Mouse (Mus musculus) 416B (cell line): ENCODE data around the gene Actc1.
A peak's percentile ranks its signal among the peaks of the same experiment; 100 is the strongest.

ENCODE experiments used
- DNase-seq: peaks from one replicate; pipeline ENCODE4 v3.0.0; 2011; ENCODE audit warnings: low read depth

Actc1 gene

GRCm38 (mm10) chr2:114050150-114050549, 3.2 kb downstream of the Actc1 start:
- no peak for DNase-seq

GRCm38 (mm10) chr2:114049372-114049771, 4.0 kb downstream of the Actc1 start:
- DNase-seq, result no peak

- no peak for DNase-seq
These were observed 5.3 kb downstream of the Actc1 start for GRCm38 (mm10) chr2:114047960-114048611.

GRCm38 (mm10) chr2:114046151-114046664, 7.1 kb downstream of the Actc1 start:
- no peak for DNase-seq

GRCm38 (mm10) chr2:114037926-114038325, 15.4 kb downstream of the Actc1 start:
- no peak for DNase-seq

- no peak for DNase-seq
These were observed 21.1 kb downstream of the Actc1 start for GRCm38 (mm10) chr2:114032259-114032658.

- DNase-seq, result no peak
These were observed 30.0 kb downstream of the Actc1 start for GRCm38 (mm10) chr2:114023383-114023782.

GRCm38 (mm10) chr2:114020210-114020563, 33.2 kb downstream of the Actc1 start:
- no peak for DNase-seq

GRCm38 (mm10) chr2:114019474-114020209, 33.7 kb downstream of the Actc1 start:
- DNase-seq, result no peak

GRCm38 (mm10) chr2:114018136-114018535, 35.2 kb downstream of the Actc1 start:
- no peak for DNase-seq

GRCm38 (mm10) chr2:114014839-114015238, 38.5 kb downstream of the Actc1 start:
- no peak for DNase-seq

- no peak for DNase-seq
These were observed 39.5 kb downstream of the Actc1 start for GRCm38 (mm10) chr2:114013846-114014245.

- no peak for DNase-seq
These were observed 40.0 kb downstream of the Actc1 start, which contains the start of gene Gjd2 for GRCm38 (mm10) chr2:114013295-114013771. Gene Gjd2, minus strand, starts transcription at chr2:114013619.

GRCm38 (mm10) chr2:114012749-114013211, 40.6 kb downstream of the Actc1 start:
- no peak for DNase-seq

GRCm38 (mm10) chr2:114011838-114012237, 41.5 kb downstream of the Actc1 start:
- DNase-seq, result peak; percentile 42

- no peak for DNase-seq
These were observed 45.0 kb downstream of the Actc1 start for GRCm38 (mm10) chr2:114008321-114008720.

GRCm38 (mm10) chr2:113997484-113997883, 55.9 kb downstream of the Actc1 start:
- DNase-seq, result no peak
